Mouse (Mus musculus): ENCODE measurements at regions not wholly inside any gene's neighbourhood (a gene's known extent, or its start where the extent isn't known, plus 50 kb on each side); places are given as distances from the start of the nearest gene placed in this dataset.
A peak's percentile ranks its signal among the peaks of the same experiment; 100 is the strongest.

GRCm38 (mm10) chr3:57228400-57228799, 73.4 kb downstream of the Tm4sf1 start:
- DNase-seq (ENCODE audit: low spot score), result no peak

- DNase-seq (ENCODE audit: low spot score), result no peak
Observed at GRCm38 (mm10) chr3:57223773-57224172, 78.0 kb downstream of the Tm4sf1 start.

GRCm38 (mm10) chr3:57222318-57222914, 79.4 kb downstream of the Tm4sf1 start:
- DNase-seq (ENCODE audit: low spot score), result no peak

DNA sequence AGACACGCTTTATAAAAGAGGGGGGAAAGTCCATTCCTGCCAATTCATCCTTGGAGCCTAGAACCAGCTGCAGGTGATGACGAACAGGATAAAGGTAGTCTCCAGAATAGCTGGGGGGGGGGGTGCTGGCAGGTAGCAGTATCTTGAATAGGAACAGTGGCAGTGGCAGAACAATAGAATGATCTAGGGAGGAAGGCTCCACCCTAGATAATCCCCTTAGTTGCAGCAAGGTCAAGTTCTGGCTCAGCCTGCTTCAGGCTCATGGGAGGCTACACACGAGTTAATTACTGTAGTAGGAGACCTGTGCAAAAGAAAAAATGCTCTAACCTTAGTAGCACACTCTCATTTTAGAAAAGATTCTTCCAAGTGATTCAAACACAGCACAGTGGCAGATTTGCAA, 83.4 kb downstream of the Tm4sf1 start:
- no peak for DNase-seq (ENCODE audit: low spot score)

DNA sequence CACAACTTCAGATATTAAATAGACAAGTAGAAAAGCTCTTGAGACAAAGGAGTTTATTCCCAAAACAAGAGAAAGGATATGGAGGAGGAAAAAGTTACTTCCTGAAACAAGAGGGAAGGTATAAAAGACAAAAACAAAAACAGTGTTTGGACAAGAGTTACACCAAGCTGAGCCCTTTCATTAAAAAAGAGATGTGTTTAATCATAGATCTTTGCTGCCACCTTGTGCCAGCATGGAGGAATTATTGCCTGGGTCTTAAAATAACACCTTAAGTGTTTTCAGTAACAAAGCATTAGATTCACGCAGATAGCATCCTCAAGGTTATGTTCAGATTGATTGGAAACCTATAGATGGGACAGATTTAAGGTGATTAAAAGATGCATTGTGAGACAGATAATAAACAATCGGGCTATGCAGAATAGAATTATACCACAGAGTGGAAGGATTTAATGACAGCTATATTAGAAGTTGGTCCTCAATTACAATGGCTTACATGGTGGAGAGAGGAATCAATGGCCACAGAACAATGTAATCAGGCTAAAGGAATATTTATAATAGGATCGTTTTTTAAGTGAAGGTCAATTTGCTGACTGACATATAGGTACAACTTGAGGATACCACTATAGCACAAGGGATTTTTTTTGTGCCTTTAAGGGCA, 97.6 kb downstream of the Tm4sf1 start:
- peak; percentile 84 for DNase-seq (ENCODE audit: low spot score)

DNA sequence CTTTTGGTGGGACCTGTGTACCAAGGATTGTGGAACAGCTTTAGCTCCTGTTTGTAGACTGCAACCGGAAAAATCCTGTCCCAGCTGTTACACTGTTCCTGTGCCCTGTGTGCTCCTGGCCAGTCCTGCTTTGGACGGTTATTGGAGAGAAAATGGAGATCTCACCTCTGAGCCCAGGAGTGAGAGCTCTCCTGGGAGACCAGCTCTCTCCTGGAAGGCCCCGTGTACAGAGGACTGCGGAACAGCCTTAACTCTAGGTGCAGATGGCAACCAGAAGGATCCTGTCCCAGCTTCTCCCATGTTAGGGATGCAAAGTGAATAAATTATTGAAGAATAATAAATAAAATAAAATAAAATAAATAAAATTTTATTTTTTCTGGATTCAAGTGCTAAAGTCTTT, 98.4 kb downstream of the Tm4sf1 start:
- DNase-seq (ENCODE audit: low spot score), result no peak

- no peak for DNase-seq (ENCODE audit: low spot score)
Observed at GRCm38 (mm10) chr3:57181587-57181986, 120.2 kb downstream of the Tm4sf1 start.

- peak; percentile 2 for DNase-seq (ENCODE audit: low spot score)
Observed at GRCm38 (mm10) chr3:57153177-57153948, 148.4 kb downstream of the Tm4sf1 start.

DNA sequence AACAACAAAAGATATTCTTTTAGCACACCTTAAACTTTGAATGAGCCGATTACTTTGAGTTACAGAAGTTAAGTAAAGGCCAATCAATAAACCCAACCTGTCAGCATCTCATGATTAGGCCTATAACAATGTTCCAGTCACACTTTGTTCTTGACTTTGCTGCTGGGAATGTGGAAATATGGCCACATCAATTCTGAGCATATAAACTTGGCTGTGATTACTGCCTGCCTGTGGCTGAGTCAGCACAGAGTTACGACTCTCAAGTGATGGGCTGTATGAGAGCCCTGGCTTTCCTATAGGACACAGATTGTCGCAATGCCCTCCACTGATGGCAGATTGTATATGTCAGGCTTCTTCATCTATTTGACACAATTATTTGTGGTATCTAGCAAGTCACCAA, 152.6 kb downstream of the Tm4sf1 start:
- no peak for DNase-seq (ENCODE audit: low spot score)

DNA sequence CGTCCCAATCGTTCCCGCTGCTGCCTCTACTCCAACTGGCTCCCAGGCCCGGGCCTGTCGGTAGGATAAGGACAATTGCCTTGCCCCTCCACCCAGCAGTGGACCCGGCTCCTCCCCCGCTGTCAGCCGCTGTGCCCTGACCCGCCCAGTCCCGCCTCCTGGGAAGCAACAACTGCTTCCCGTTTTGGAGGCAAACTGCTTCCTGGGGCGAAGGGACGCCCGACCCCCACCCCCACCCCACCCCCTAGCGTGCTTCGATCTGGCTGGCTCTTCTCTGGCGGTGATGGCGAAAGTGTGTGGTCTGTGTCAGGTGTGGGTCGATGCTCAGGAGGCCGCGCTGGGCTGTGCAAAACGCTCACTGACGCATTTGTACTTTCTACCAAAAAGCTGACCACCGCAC, 164.9 kb downstream of the Tm4sf1 start:
- peak; percentile 55 for DNase-seq (ENCODE audit: low spot score)

DNA sequence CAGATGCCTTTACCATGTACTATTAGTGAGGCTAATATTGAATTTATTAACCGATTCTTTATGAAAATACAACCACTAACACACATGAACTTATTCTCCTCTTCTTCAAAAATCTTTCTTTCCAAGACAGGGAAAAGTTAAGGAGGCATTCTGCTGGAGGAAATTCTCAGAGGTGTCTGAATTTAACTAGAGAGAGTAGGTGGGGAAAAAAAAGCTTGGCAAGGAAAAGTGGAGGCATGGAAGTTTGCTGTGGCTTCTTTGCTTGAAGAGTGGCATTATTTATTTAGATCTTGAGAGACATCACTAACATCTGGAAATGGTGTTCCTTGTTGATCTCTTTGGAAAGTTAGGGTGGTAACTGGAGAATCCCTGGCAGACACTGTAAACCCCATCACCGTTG, 173.2 kb downstream of the Tm4sf1 start:
- DNase-seq (ENCODE audit: low spot score), result no peak

GRCm38 (mm10) chr3:57125792-57126485, 175.8 kb downstream of the Tm4sf1 start:
- DNase-seq (ENCODE audit: low spot score), result no peak

- peak; percentile 52 for DNase-seq (ENCODE audit: low spot score)
Observed at GRCm38 (mm10) chr3:57118016-57118415, 183.8 kb downstream of the Tm4sf1 start.

GRCm38 (mm10) chr3:57102254-57102653, 199.5 kb downstream of the Tm4sf1 start:
- no peak for DNase-seq (ENCODE audit: low spot score)

GRCm38 (mm10) chr3:57100515-57100914, 201.3 kb downstream of the Tm4sf1 start:
- DNase-seq (ENCODE audit: low spot score), result no peak

GRCm38 (mm10) chr3:57094936-57095335, 206.9 kb downstream of the Tm4sf1 start:
- DNase-seq (ENCODE audit: low spot score), result no peak

- no peak for DNase-seq (ENCODE audit: low spot score)
Observed at GRCm38 (mm10) chr3:57093201-57093940, 208.4 kb downstream of the Tm4sf1 start.

DNA sequence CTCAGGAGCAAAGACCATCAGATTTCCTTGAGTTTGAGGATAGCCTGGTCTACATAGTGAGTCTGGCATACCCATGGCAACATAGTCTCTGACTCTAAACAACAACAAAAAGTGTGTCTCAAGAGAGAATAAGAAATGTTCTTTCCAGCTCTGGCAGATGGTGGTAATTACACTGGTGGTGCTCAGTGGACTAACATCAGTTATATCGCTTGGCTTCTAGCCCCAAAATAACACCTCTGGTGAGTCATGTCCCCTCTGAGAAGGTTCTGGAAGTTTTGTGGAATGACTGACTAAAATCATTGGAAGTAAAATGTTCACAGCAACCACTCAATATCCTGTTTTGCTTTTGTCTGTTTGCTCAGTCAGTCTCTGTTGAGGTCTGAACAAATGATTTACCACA, 227.3 kb downstream of the Tm4sf1 start:
- no peak for DNase-seq (ENCODE audit: low spot score)

DNA sequence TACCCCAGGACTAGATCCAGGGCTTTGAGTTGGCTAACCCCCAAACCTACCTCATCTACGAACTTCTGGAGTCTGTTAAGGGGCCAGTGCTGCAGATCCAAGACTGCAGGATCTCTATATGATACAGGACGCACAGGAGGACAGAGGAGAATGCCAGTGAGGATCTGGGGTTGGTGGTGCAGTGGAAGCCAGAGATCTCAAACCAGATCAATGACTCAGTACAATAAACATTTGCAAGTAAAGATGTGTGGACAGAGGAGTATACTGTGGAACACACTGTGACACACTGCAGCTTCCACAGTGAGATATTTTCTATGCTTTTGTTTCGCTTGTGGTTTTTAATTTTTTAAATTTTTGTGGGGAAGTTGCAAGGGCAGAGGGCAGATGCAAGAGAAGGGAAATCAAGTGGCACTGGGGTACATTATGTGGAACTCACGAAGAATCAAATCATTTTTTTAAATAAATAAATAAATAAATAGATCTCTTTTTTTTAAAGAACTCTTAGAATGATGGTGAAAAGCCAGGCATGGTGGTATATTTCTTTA, 227.8 kb downstream of the Tm4sf1 start:
- DNase-seq (ENCODE audit: low spot score), result no peak

DNA sequence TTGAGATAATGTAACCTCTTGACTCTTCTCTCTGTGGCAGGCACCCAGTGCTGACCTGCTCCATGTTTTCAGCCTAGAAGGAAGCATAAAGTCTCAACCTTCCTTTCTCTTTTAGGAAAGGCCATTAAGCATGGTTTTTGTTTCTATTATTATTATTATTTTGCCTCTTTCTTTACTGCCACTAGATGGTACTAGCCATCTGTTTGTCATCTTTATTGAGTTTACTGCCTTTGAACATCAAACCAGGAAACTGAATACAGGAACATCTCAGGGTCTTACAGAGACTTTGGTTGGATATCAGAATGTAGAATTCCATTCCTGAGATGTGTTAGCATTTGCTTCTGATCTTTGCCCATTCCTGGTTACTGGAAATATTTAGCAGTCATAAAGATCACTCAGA, 268.8 kb downstream of the Tm4sf1 start:
- no peak for DNase-seq (ENCODE audit: low spot score)

DNA sequence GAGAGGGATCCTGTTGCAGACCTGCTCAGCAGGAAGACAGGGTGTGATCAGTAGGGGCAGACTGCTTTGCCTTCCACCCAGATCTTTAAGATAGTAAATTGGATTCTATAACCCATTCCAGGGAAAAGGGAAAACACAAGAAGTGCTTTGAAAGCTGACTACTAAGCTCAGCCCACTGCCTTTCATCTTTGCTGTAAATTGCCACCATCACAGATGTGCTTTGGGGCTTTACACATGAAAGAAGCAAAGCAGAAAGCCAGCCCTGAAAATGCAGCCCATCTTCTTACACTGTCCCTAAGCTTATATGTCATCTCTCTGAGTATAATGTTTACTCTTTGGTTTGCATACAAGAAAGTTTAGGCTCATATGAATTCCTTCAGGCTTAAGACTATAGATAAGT, 283.6 kb downstream of the Tm4sf1 start:
- no peak for DNase-seq (ENCODE audit: low spot score)

DNA sequence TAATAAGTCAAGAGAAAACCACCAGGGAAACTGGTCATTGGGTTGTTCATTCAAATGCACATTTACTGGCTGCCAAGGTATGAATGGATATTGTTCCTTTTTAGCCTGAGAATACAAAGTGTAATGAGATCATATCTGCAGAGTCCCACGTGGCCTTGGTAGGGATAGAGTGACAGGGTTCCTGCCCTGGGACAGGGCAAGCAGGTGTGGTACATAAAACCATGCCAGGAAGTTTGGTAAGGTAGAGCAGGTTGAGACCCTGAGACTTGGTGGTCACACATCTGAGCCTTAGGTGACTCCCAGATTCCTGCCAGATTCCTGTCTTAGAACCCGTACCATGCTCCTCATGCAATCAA, 320.5 kb downstream of the Tm4sf1 start:
- no peak for DNase-seq (ENCODE audit: low spot score)

Data from embryo, embryonic 10.5 days (tissue).